Comparison of ENCODE assay signal across 29 mouse cellular contexts in the genomic region with DNA sequence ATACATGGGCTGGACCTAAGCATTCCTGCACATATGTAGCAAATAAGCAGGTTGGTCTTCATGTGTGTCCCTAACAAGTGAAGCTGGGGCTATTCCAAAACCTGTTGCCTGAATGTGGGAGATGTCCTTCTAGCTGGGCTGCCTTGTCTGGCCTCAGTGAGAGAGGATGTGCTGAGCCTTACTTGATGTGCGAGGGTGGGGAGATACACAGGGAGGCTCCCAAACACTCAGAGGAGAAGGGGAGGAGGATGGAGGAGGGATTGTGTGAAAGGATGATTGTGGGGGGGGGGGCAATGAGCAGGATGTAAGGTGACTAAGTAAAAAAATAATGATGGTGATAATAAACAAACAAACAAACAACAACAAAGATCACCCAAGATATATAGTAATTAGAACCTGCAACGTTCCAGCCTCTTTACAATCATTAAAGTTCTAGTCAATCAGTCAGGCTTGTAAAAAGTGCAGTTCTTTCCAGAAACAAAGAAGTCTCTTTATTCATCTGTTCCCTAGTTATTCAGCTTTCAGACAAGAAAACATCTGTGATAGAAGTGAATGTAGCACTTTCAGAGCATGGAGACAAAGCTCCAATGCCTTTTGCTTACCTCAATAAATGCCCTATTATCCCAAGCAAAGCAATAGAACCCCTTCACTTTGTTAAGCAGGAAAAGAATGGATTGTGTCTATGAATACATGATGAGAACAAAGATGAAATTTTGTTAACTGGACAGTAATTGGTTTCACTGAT.
DNase-seq lines count a peak whose midpoint lies in the region; ATAC-seq and TF ChIP-seq lines count a peak whose summit lies in the region.
"Had no signal": no experiment of that assay in that cellular context is flagged by ENCODE, and none has a peak within 500 bp of the region (broad histone marks: within the 10 kb centered on the region; RNA-seq: fewer than 3 reads in every experiment).

No protein-coding gene starts in this region.

- H3K4me3 ChIP-seq in forebrain, embryonic 11.5 days (ENCODE audit: low read depth, low read length) = no peak overlapping the region
- no peak overlapping the region for H3K4me3 ChIP-seq in forebrain, postnatal 0 days (ENCODE audit: low read depth, low read length)
- H3K4me3 ChIP-seq in hindbrain, embryonic 10.5 days = no peak overlapping the region
- H3K4me3 ChIP-seq in hindbrain, embryonic 14.5 days (replicated peaks; ENCODE audit: low read length) = no peak overlapping the region
- H3K4me3 ChIP-seq in midbrain, embryonic 16.5 days (ENCODE audit: low read depth, low read length) = no peak overlapping the region
- H3K4me3 ChIP-seq in midbrain, postnatal 0 days (ENCODE audit: low read depth, low read length) = no peak overlapping the region
- H3K4me3 ChIP-seq: embryonic facial prominence, embryonic 12.5 days; heart, embryonic 10.5 days; heart, embryonic 15.5 days; hindbrain, embryonic 15.5 days; kidney, embryonic 15.5 days; layer of hippocampus, adult 2 months; left cerebral cortex, adult 2 months; limb, embryonic 12.5 days; liver, embryonic 15.5 days; neural tube, embryonic 13.5 days; stomach, embryonic 15.5 days had no signal

- no peak overlapping the region for H3K27ac ChIP-seq in forebrain, embryonic 11.5 days (ENCODE audit: low read depth, low read length)
- no peak overlapping the region for H3K27ac ChIP-seq in forebrain, postnatal 0 days (ENCODE audit: low read depth, low read length)
- peak overlapping the region; percentile 23; the same call in 1 of the 2 replicates for H3K27ac ChIP-seq in hindbrain, embryonic 10.5 days
- H3K27ac ChIP-seq in hindbrain, embryonic 14.5 days = no peak overlapping the region
- no peak overlapping the region for H3K27ac ChIP-seq in midbrain, embryonic 16.5 days (ENCODE audit: low read length)
- H3K27ac ChIP-seq in midbrain, postnatal 0 days (ENCODE audit: low read depth, low read length) = no peak overlapping the region
- H3K27ac ChIP-seq: embryonic facial prominence, embryonic 12.5 days; heart, embryonic 10.5 days; heart, embryonic 15.5 days; hindbrain, embryonic 15.5 days; kidney, embryonic 15.5 days; layer of hippocampus, adult 2 months; left cerebral cortex, adult 2 months; limb, embryonic 12.5 days; liver, embryonic 15.5 days; neural tube, embryonic 13.5 days; stomach, embryonic 15.5 days had no signal

- no peaks in the 10 kb centered on the region for H3K36me3 ChIP-seq in forebrain, embryonic 11.5 days (ENCODE audit: control insufficient read depth, insufficient read depth, low read length)
- H3K36me3 ChIP-seq in forebrain, postnatal 0 days (ENCODE audit: insufficient read depth) = no peaks in the 10 kb centered on the region
- no peaks in the 10 kb centered on the region for H3K36me3 ChIP-seq in hindbrain, embryonic 10.5 days
- H3K36me3 ChIP-seq in hindbrain, embryonic 14.5 days (replicated peaks; ENCODE audit: control insufficient read depth, insufficient read depth) = no peaks in the 10 kb centered on the region
- no peaks in the 10 kb centered on the region for H3K36me3 ChIP-seq in midbrain, embryonic 16.5 days (ENCODE audit: control insufficient read depth, insufficient read depth, low read length)
- no peaks in the 10 kb centered on the region for H3K36me3 ChIP-seq in midbrain, postnatal 0 days (ENCODE audit: insufficient read depth, low read length)
- H3K36me3 ChIP-seq: embryonic facial prominence, embryonic 12.5 days; heart, embryonic 10.5 days; heart, embryonic 15.5 days; hindbrain, embryonic 15.5 days; kidney, embryonic 15.5 days; limb, embryonic 12.5 days; liver, embryonic 15.5 days; neural tube, embryonic 13.5 days; stomach, embryonic 15.5 days had no signal

- DNase-seq in forebrain, embryonic 11.5 days (ENCODE audit: low spot score) = no peak
- no peak for DNase-seq in forebrain, postnatal 0 days
- no peak for DNase-seq in hindbrain, embryonic 10.5 days (ENCODE audit: low spot score)
- DNase-seq in hindbrain, embryonic 14.5 days (ENCODE audit: low spot score) = no peak
- no peak for DNase-seq in midbrain, postnatal 0 days (ENCODE audit: low spot score)
- DNase-seq in heart, postnatal 36 days = no peak
- no peak for DNase-seq in thymus, postnatal 36 days
- DNase-seq: adrenal gland, postnatal 14 days; cerebellum, adult 18-20 months; cerebellum, postnatal 10 days; gastrocnemius, postnatal 14 days; kidney, adult 18-20 months; kidney, postnatal 25 days; lung, embryonic 14.5 days; lung, postnatal 14 days; right cerebral cortex, postnatal 25 days; thymus, postnatal 14 days had no signal

- no peaks in the 10 kb centered on the region for H3K27me3 ChIP-seq in forebrain, embryonic 11.5 days (ENCODE audit: control insufficient read depth, insufficient read depth, low read length)
- no peaks in the 10 kb centered on the region for H3K27me3 ChIP-seq in forebrain, postnatal 0 days (ENCODE audit: insufficient read depth, low read length)
- H3K27me3 ChIP-seq in hindbrain, embryonic 10.5 days (ENCODE audit: insufficient read depth, poor library complexity, severe bottlenecking) = no peaks in the 10 kb centered on the region
- no peaks in the 10 kb centered on the region for H3K27me3 ChIP-seq in hindbrain, embryonic 14.5 days (ENCODE audit: control insufficient read depth, insufficient read depth, low read length)
- H3K27me3 ChIP-seq in midbrain, embryonic 16.5 days (ENCODE audit: control insufficient read depth, insufficient read depth, low read depth, low read length) = no peaks in the 10 kb centered on the region
- no peaks in the 10 kb centered on the region for H3K27me3 ChIP-seq in midbrain, postnatal 0 days (ENCODE audit: insufficient read depth, low read length)
- H3K27me3 ChIP-seq: embryonic facial prominence, embryonic 12.5 days; heart, embryonic 15.5 days; hindbrain, embryonic 15.5 days; kidney, embryonic 15.5 days; limb, embryonic 12.5 days; liver, embryonic 15.5 days; neural tube, embryonic 13.5 days; stomach, embryonic 15.5 days had no signal

- ATAC-seq in forebrain, embryonic 11.5 days (replicated peaks; ENCODE audit: low FRiP score) = peak; percentile 66
- ATAC-seq in forebrain, postnatal 0 days = no peak
- ATAC-seq in hindbrain, embryonic 14.5 days (ENCODE audit: low FRiP score) = no peak
- ATAC-seq in midbrain, embryonic 16.5 days = 0 out of 2 replicates have a peak, but pooled peaks have one; percentile 60
- no peak for ATAC-seq in midbrain, postnatal 0 days (ENCODE audit: low FRiP score)

- no peaks in the 10 kb centered on the region for H3K9me3 ChIP-seq in forebrain, embryonic 11.5 days (ENCODE audit: control insufficient read depth, low read length)
- no peaks in the 10 kb centered on the region for H3K9me3 ChIP-seq in forebrain, postnatal 0 days (ENCODE audit: low read length)
- no peaks in the 10 kb centered on the region for H3K9me3 ChIP-seq in hindbrain, embryonic 10.5 days
- H3K9me3 ChIP-seq in hindbrain, embryonic 14.5 days (ENCODE audit: control insufficient read depth, low read length) = no peaks in the 10 kb centered on the region
- no peaks in the 10 kb centered on the region for H3K9me3 ChIP-seq in midbrain, embryonic 16.5 days (replicated peaks; ENCODE audit: control insufficient read depth, low read length, poor library complexity, severe bottlenecking)
- H3K9me3 ChIP-seq in midbrain, postnatal 0 days (ENCODE audit: low read length) = no peaks in the 10 kb centered on the region
- H3K9me3 ChIP-seq: embryonic facial prominence, embryonic 12.5 days; heart, embryonic 10.5 days; heart, embryonic 15.5 days; hindbrain, embryonic 15.5 days; kidney, embryonic 15.5 days; limb, embryonic 12.5 days; liver, embryonic 15.5 days; neural tube, embryonic 13.5 days; stomach, embryonic 15.5 days had no signal

- no peaks in the 10 kb centered on the region for H3K4me1 ChIP-seq in forebrain, embryonic 11.5 days (replicated peaks; ENCODE audit: control insufficient read depth, insufficient read depth, low read length)
- H3K4me1 ChIP-seq in forebrain, postnatal 0 days (ENCODE audit: insufficient read depth) = no peaks in the 10 kb centered on the region
- H3K4me1 ChIP-seq in hindbrain, embryonic 10.5 days (replicated peaks) = no peaks in the 10 kb centered on the region
- H3K4me1 ChIP-seq in hindbrain, embryonic 14.5 days (replicated peaks; ENCODE audit: control insufficient read depth, insufficient read depth, low read length) = no peaks in the 10 kb centered on the region
- no peaks in the 10 kb centered on the region for H3K4me1 ChIP-seq in midbrain, embryonic 16.5 days (ENCODE audit: control insufficient read depth, insufficient read depth, low read length)
- H3K4me1 ChIP-seq in midbrain, postnatal 0 days (ENCODE audit: insufficient read depth, low read length) = no peaks in the 10 kb centered on the region
- H3K4me1 ChIP-seq: embryonic facial prominence, embryonic 12.5 days; heart, embryonic 10.5 days; heart, embryonic 15.5 days; hindbrain, embryonic 15.5 days; kidney, embryonic 15.5 days; limb, embryonic 12.5 days; liver, embryonic 15.5 days; neural tube, embryonic 13.5 days; stomach, embryonic 15.5 days had no signal

- no peak overlapping the region for H3K4me2 ChIP-seq in forebrain, embryonic 11.5 days (ENCODE audit: low read depth, low read length, severe bottlenecking)
- no peak overlapping the region for H3K4me2 ChIP-seq in forebrain, postnatal 0 days (ENCODE audit: low read depth)
- no peak overlapping the region for H3K4me2 ChIP-seq in hindbrain, embryonic 14.5 days (replicated peaks)
- H3K4me2 ChIP-seq in midbrain, embryonic 16.5 days (ENCODE audit: low read length) = no peak overlapping the region
- no peak overlapping the region for H3K4me2 ChIP-seq in midbrain, postnatal 0 days (ENCODE audit: low read depth, low read length, poor library complexity, severe bottlenecking)
- H3K4me2 ChIP-seq: embryonic facial prominence, embryonic 12.5 days; heart, embryonic 15.5 days; hindbrain, embryonic 15.5 days; kidney, embryonic 15.5 days; limb, embryonic 12.5 days; liver, embryonic 15.5 days; lung, embryonic 14.5 days; neural tube, embryonic 13.5 days; stomach, embryonic 15.5 days had no signal

- 38% methylated on average over 2 of the region's 2 CpGs for WGBS in forebrain, embryonic 11.5 days
- 23% methylated on average over 2 of the region's 2 CpGs for WGBS in forebrain, postnatal 0 days
- WGBS in hindbrain, embryonic 10.5 days = 35% methylated on average over 2 of the region's 2 CpGs
- WGBS in hindbrain, embryonic 14.5 days = 39% methylated on average over 2 of the region's 2 CpGs
- WGBS in midbrain, embryonic 16.5 days = 42% methylated on average over 2 of the region's 2 CpGs
- WGBS in midbrain, postnatal 0 days = 58% methylated on average over 2 of the region's 2 CpGs

- no peak for TF ChIP-seq CTCF in forebrain, postnatal 0 days (IDR thresholded peaks at IDR 0.05; ENCODE audit: low read depth)
- TF ChIP-seq CTCF in midbrain, postnatal 0 days (IDR thresholded peaks at IDR 0.05) = no peak

- intact Hi-C loops in heart, postnatal 36 days (cut with DNase I) = no loop called here

- H3K9ac ChIP-seq in forebrain, embryonic 11.5 days (ENCODE audit: low read length) = no peak overlapping the region
- no peak overlapping the region for H3K9ac ChIP-seq in forebrain, postnatal 0 days
- H3K9ac ChIP-seq in hindbrain, embryonic 14.5 days = no peak overlapping the region
- H3K9ac ChIP-seq in midbrain, embryonic 16.5 days (ENCODE audit: low read depth, low read length) = no peak overlapping the region
- H3K9ac ChIP-seq in midbrain, postnatal 0 days (replicated peaks; ENCODE audit: low read length, poor library complexity, severe bottlenecking) = no peak overlapping the region
- H3K9ac ChIP-seq: embryonic facial prominence, embryonic 12.5 days; heart, embryonic 15.5 days; hindbrain, embryonic 15.5 days; kidney, embryonic 15.5 days; limb, embryonic 12.5 days; liver, embryonic 15.5 days; lung, embryonic 14.5 days; neural tube, embryonic 13.5 days; stomach, embryonic 15.5 days had no signal

Comparison
In these comparisons a context has a peak if more than half of its experiments do, and no peak if none do; other contexts are left out.
1. ATAC-seq: peak in forebrain, embryonic 11.5 days (single experiment) and midbrain, embryonic 16.5 days (single experiment); none in forebrain, postnatal 0 days (single experiment), hindbrain, embryonic 14.5 days (single experiment) and midbrain, postnatal 0 days (single experiment).